Mouse (Mus musculus) midbrain, embryonic 15.5 days (tissue): ENCODE measurements around the gene Itgb1. TPM values are rescaled to one million over a fixed set of nuclear protein-coding genes. Genes with fewer than 3 reads are reported as not detected.

Experiments used
- ATAC-seq: fragments of 200-750 bp; cut with Nextera tagmentation; replicated peaks from 2 replicates; pipeline ENCODE4 v1.8.0; 2017; ENCODE audit warnings: moderate TSS enrichment
- H3K27ac ChIP-seq: fragments of 300-500 bp; sonication (generic); 2 replicates; pipeline ENCODE4 v1.5.1; 2015; ENCODE audit warnings: mild to moderate bottlenecking, inconsistent platforms
- H3K27me3 ChIP-seq: fragments of 300-500 bp; sonication (generic); replicated peaks from 2 replicates; pipeline ENCODE4 v1.6.1; 2015; ENCODE audit warnings: inconsistent platforms
- H3K36me3 ChIP-seq: fragments of 300-500 bp; sonication (generic); replicated peaks from 2 replicates; pipeline ENCODE4 v1.6.1; 2015; ENCODE audit warnings: inconsistent platforms
- H3K4me1 ChIP-seq: fragments of 300-500 bp; sonication (generic); 2 replicates; pipeline ENCODE4 v1.6.1; 2015; ENCODE audit warnings: inconsistent platforms
- H3K4me2 ChIP-seq: fragments of 300-500 bp; sonication (generic); 2 replicates; pipeline ENCODE4 v1.6.1; 2015; ENCODE audit warnings: inconsistent platforms, mild to moderate bottlenecking, moderate library complexity
- H3K4me3 ChIP-seq: fragments of 300-500 bp; sonication (generic); 2 replicates; pipeline ENCODE4 v1.5.1; 2015; ENCODE audit warnings: mild to moderate bottlenecking, inconsistent platforms
- H3K9ac ChIP-seq: fragments of 300-500 bp; sonication (generic); 2 replicates; pipeline ENCODE4 v1.6.1; 2015; ENCODE audit warnings: mild to moderate bottlenecking, inconsistent platforms
- H3K9me3 ChIP-seq: fragments of 300-500 bp; sonication (generic); 2 replicates; pipeline ENCODE4 v1.6.1; 2016; ENCODE audit warnings: inconsistent platforms
- WGBS: fragments of 180-500 bp; shearing (Covaris S2); methylation state at CpG from one replicate; pipeline ENCODE4 v1.1.7; 2015; ENCODE audit warnings: mixed read lengths; 5-methylcytosine and 5-hydroxymethylcytosine counted together
- polyA plus RNA-seq: library from polyadenylated mRNA; unstranded; fragments of >200 nt; fragmentation: Nextera tagmentation; extraction: Ambion mirVana; gene quantifications from 2 replicates; pipeline ENCODE4 v1.2.1, GENCODE M21; 2015

Itgb1 gene
- 75.4 and 78.2 TPM in 2 replicates for polyA plus RNA-seq

GRCm38 (mm10) chr8:128685507-128686428, at the start of gene Itgb1:
TSS of gene Itgb1 (plus strand) at chr8:128685654.
- Histone ChIP-seq H3K27me3 (no peaks in the 10 kb centered on the region), H3K27ac (peak within 1 kb of the TSS; percentile 99), H3K4me3 (peak within 1 kb of the TSS; percentile 98), H3K4me1 (peaks cover 29% of the 10 kb centered on the region), H3K9ac (peak within 1 kb of the TSS; percentile 89), H3K36me3 (no peaks in the 10 kb centered on the region), H3K9me3 (no peaks in the 10 kb centered on the region), H3K4me2 (peak within 1 kb of the TSS; percentile 65)
- under 1% methylated on average over 104 of the region's 113 CpGs for WGBS
- ATAC-seq, result peak; percentile 96

- H3K4me1 ChIP-seq, result no peaks in the 10 kb centered on the region
- WGBS, result 79% methylated on average over 1 of the region's 1 CpGs
- no peaks in the 10 kb centered on the region for H3K27me3 ChIP-seq
- no peaks in the 10 kb centered on the region for H3K9me3 ChIP-seq
- H3K27ac ChIP-seq, result no peak overlapping the region
- ATAC-seq, result no peak
- H3K9ac ChIP-seq, result no peak overlapping the region
- H3K4me2 ChIP-seq, result no peak overlapping the region
- no peak overlapping the region for H3K4me3 ChIP-seq
- H3K36me3 ChIP-seq, result no peaks in the 10 kb centered on the region
Measured at GRCm38 (mm10) chr8:128643104-128643503, 42.4 kb upstream of the Itgb1 start.

- no peaks in the 10 kb centered on the region for H3K9me3 ChIP-seq
- no peak overlapping the region for H3K27ac ChIP-seq
- no peaks in the 10 kb centered on the region for H3K36me3 ChIP-seq
- H3K9ac ChIP-seq, result no peak overlapping the region
- no peaks in the 10 kb centered on the region for H3K27me3 ChIP-seq
- ATAC-seq, result no peak
- no peak overlapping the region for H3K4me2 ChIP-seq
- no peak overlapping the region for H3K4me3 ChIP-seq
- H3K4me1 ChIP-seq, result no peaks in the 10 kb centered on the region
Measured at GRCm38 (mm10) chr8:128645452-128645851, 40.0 kb upstream of the Itgb1 start.

- H3K27me3 ChIP-seq, result no peaks in the 10 kb centered on the region
- no peak overlapping the region for H3K4me3 ChIP-seq
- H3K9me3 ChIP-seq, result no peaks in the 10 kb centered on the region
- H3K4me2 ChIP-seq, result no peak overlapping the region
- ATAC-seq, result no peak
- H3K36me3 ChIP-seq, result no peaks in the 10 kb centered on the region
- no peak overlapping the region for H3K27ac ChIP-seq
- no peaks in the 10 kb centered on the region for H3K4me1 ChIP-seq
- H3K9ac ChIP-seq, result no peak overlapping the region
- 84% methylated on average over 5 of the region's 5 CpGs for WGBS
Measured at GRCm38 (mm10) chr8:128646456-128646855, 39.0 kb upstream of the Itgb1 start.

GRCm38 (mm10) chr8:128648071-128648470, 37.4 kb upstream of the Itgb1 start:
- Histone ChIP-seq H3K36me3 (no peaks in the 10 kb centered on the region), H3K4me3 (no peak overlapping the region), H3K27ac (no peak overlapping the region), H3K4me1 (no peaks in the 10 kb centered on the region), H3K27me3 (no peaks in the 10 kb centered on the region), H3K4me2 (no peak overlapping the region), H3K9me3 (no peaks in the 10 kb centered on the region), H3K9ac (no peak overlapping the region)
- ATAC-seq, result no peak

GRCm38 (mm10) chr8:128650331-128650855, 35.1 kb upstream of the Itgb1 start:
- Histone ChIP-seq H3K27ac (no peak overlapping the region), H3K4me3 (no peak overlapping the region), H3K4me1 (peaks cover 9% of the 10 kb centered on the region), H3K36me3 (no peaks in the 10 kb centered on the region), H3K4me2 (no peak overlapping the region), H3K27me3 (no peaks in the 10 kb centered on the region), H3K9me3 (no peaks in the 10 kb centered on the region), H3K9ac (no peak overlapping the region)
- ATAC-seq, result no peak
- 92% methylated on average over 2 of the region's 2 CpGs for WGBS

GRCm38 (mm10) chr8:128652399-128653109, 32.9 kb upstream of the Itgb1 start:
- H3K4me2 ChIP-seq, result no peak overlapping the region
- H3K27ac ChIP-seq, result no peak overlapping the region
- H3K4me1 ChIP-seq, result peaks cover 9% of the 10 kb centered on the region
- H3K9me3 ChIP-seq, result no peaks in the 10 kb centered on the region
- H3K9ac ChIP-seq, result no peak overlapping the region
- no peaks in the 10 kb centered on the region for H3K36me3 ChIP-seq
- 48% methylated on average over 6 of the region's 6 CpGs for WGBS
- H3K4me3 ChIP-seq, result no peak overlapping the region
- no peak; the same call in 1 of the 2 replicates for ATAC-seq
- H3K27me3 ChIP-seq, result no peaks in the 10 kb centered on the region

- H3K36me3 ChIP-seq, result no peaks in the 10 kb centered on the region
- no peaks in the 10 kb centered on the region for H3K9me3 ChIP-seq
- no peak overlapping the region for H3K9ac ChIP-seq
- peak overlapping the region; percentile 59 for H3K27ac ChIP-seq
- ATAC-seq, result no peak
- 34% methylated on average over 5 of the region's 5 CpGs for WGBS
- H3K4me3 ChIP-seq, result no peak overlapping the region
- peak overlapping the region; percentile 48 for H3K4me2 ChIP-seq
- H3K4me1 ChIP-seq, result peaks cover 9% of the 10 kb centered on the region
- no peaks in the 10 kb centered on the region for H3K27me3 ChIP-seq
Measured at GRCm38 (mm10) chr8:128653642-128654364, 31.7 kb upstream of the Itgb1 start.

GRCm38 (mm10) chr8:128654365-128655099, 30.9 kb upstream of the Itgb1 start:
- ATAC-seq, result peak; percentile 90
- 1% methylated on average over 16 of the region's 16 CpGs for WGBS
- H3K27me3 ChIP-seq, result no peaks in the 10 kb centered on the region
- H3K9ac ChIP-seq, result peak overlapping the region; percentile 23
- peak overlapping the region; percentile 48 for H3K4me2 ChIP-seq
- H3K9me3 ChIP-seq, result no peaks in the 10 kb centered on the region
- H3K27ac ChIP-seq, result peak overlapping the region; percentile 59
- peaks cover 9% of the 10 kb centered on the region for H3K4me1 ChIP-seq
- H3K4me3 ChIP-seq, result peak overlapping the region; percentile 24
- H3K36me3 ChIP-seq, result no peaks in the 10 kb centered on the region

- 74% methylated on average over 3 of the region's 3 CpGs for WGBS
- H3K9me3 ChIP-seq, result no peaks in the 10 kb centered on the region
Measured at GRCm38 (mm10) chr8:128662144-128662543, 23.3 kb upstream of the Itgb1 start.

GRCm38 (mm10) chr8:128662696-128663095, 22.8 kb upstream of the Itgb1 start:
- no peak for ATAC-seq
- Histone ChIP-seq H3K27ac (no peak overlapping the region), H3K36me3 (no peaks in the 10 kb centered on the region), H3K9me3 (no peaks in the 10 kb centered on the region), H3K4me2 (no peak overlapping the region), H3K4me3 (no peak overlapping the region), H3K9ac (no peak overlapping the region), H3K27me3 (no peaks in the 10 kb centered on the region), H3K4me1 (no peaks in the 10 kb centered on the region)
- 93% methylated on average over 2 of the region's 2 CpGs for WGBS

More at GRCm38 (mm10) chr8:128662144-128662543, 23.3 kb upstream of the Itgb1 start:
- H3K36me3 ChIP-seq, result no peaks in the 10 kb centered on the region
- no peak for ATAC-seq
- H3K4me3 ChIP-seq, result no peak overlapping the region
- no peaks in the 10 kb centered on the region for H3K4me1 ChIP-seq
- H3K27ac ChIP-seq, result no peak overlapping the region
- H3K9ac ChIP-seq, result no peak overlapping the region
- no peak overlapping the region for H3K4me2 ChIP-seq
- H3K27me3 ChIP-seq, result no peaks in the 10 kb centered on the region
